Mouse (Mus musculus) retina, postnatal 1 day (tissue): ENCODE measurements at regions not wholly inside any gene's neighbourhood (a gene's known extent, or its start where the extent isn't known, plus 50 kb on each side); places are given as distances from the start of the nearest gene placed in this dataset.
A peak's percentile ranks its signal among the peaks of the same experiment; 100 is the strongest.

Source experiments
- DNase-seq: peaks from one replicate; pipeline ENCODE4 v3.0.0-alpha.2; 2012

DNA sequence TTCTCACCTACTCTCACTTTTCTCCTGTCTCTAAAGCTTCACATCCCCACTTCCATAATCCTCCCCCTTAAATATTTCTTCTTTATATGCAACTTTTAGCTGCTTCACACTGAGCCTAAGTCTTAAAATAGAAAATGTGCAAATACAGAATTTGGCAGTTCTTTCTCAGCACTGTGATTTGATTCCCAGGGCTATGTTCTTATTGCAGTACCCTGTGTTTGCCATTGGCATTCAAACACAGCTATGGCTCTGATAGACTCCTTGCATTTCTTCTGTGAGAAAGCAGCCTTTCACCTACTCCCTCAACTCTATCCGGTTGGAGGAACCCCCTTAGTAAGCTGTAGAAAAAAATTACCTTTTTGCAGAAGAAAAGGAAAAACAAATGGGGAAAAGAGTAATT is 192.6 kb upstream of the Cldn34d start:
- DNase-seq, result no peak

- peak; percentile 4 for DNase-seq
Observed at GRCm38 (mm10) chrX:76790613-76791012, 187.9 kb upstream of the Cldn34d start.

- DNase-seq, result no peak
Observed at GRCm38 (mm10) chrX:76780044-76780443, 177.3 kb upstream of the Cldn34d start.
